Mouse (Mus musculus): ENCODE data around the gene Hdac5.

Hdac5 gene

GRCm38 (mm10) chr11:102230006-102230741 lies at the start of gene Hdac5:
Gene Hdac5 (minus strand): TSS chr11:102230166.
- in situ Hi-C loops (cut with MboI, MseI): no loop called here

- in situ Hi-C loops (cut with MboI, MseI): no loop called here
These were observed 49.6 kb upstream of the Hdac5 start for GRCm38 (mm10) chr11:102279595-102279994.

DNA sequence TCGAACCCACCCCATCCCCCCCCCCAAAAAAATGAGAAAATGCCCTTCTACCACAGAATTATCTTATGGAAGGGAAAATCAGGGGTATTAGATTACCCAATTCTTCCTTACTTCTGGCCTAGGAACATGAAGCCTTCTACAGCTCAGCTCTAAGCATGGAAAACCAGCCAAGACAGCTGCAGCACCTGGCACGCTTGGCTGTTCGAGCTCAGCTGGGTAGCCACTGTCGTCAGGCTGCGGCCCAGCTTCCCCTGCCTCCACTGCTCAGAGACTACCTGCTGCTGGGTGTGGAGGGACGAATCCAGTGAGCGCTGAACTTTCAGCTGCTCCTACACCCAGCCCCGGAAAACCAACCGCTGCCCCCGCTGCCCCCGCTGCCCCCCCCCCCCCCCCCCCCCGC lies 47.8 kb upstream of the Hdac5 start:
- in situ Hi-C loops (cut with MboI, MseI): no loop called here

GRCm38 (mm10) chr11:102276411-102276915 lies 46.5 kb upstream of the Hdac5 start:
- in situ Hi-C loops (cut with MboI, MseI): no loop called here

GRCm38 (mm10) chr11:102268520-102269244 lies 38.7 kb upstream of the Hdac5 start, which contains the start of gene Asb16:
Gene Asb16 (plus strand): TSS chr11:102268743.
- in situ Hi-C loops (cut with MboI, MseI): no loop called here

GRCm38 (mm10) chr11:102267480-102267879 lies 37.5 kb upstream of the Hdac5 start:
- in situ Hi-C loops (cut with MboI, MseI): no loop called here

DNA sequence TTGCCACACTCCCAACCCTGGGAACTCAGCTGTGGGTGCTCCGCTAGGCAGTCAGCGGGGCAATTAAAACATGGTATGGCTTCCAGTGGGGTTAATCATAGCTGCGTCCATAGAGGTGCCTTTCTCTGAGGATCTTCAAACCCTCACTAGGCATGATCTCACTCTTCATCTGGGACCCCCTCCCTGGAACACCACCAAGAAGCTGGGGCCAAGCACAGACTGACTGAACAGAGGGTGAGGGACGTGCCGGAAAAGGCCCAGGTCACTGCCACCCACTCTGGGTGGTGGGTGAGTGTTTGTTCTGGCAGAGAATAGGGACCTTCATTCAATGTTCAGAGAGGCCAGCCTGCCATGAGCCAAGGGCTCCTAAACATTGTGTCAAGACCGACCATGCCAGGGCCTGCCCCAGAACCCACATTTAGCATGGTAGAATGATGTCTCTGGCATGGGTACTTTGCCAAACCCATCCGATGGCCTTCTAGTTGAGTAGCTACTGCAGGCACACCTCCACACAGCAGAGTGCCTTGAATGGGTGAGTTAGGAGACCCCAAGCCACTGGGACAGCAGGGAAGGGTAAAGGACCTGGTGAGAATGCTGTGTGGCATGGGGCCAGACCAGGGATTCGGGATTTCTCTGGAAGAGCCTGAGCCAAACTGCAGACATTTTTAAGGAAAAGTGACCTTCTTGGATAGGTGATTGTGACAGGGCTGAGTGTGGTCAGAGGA lies 36.8 kb upstream of the Hdac5 start:
- in situ Hi-C loops (cut with MboI, MseI): no loop called here

- in situ Hi-C loops (cut with MboI, MseI): no loop called here
These were observed 35.9 kb upstream of the Hdac5 start for GRCm38 (mm10) chr11:102265816-102266215.

GRCm38 (mm10) chr11:102263211-102263610 lies 33.2 kb upstream of the Hdac5 start:
- in situ Hi-C loops (cut with MboI, MseI): no loop called here

DNA sequence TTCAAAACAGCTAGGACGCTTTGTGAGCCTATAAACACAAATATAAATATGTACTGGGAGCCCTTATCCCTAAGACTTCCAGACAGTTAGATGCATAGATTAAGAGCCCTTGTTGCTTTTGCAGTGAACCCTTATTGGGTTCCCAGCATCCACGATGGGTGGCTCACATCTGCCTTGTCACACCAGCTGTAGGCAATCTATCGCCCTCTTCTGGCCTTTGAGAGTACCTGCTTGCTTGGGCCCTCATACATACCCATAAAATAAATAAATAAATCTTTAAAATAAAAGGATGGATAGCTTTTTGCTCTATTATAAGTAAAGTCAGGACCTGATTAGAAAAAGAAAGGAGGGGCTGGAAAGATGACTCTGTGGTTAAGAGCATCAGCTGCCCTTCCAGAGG lies 28.6 kb upstream of the Hdac5 start:
- in situ Hi-C loops (cut with MboI, MseI): no loop called here

DNA sequence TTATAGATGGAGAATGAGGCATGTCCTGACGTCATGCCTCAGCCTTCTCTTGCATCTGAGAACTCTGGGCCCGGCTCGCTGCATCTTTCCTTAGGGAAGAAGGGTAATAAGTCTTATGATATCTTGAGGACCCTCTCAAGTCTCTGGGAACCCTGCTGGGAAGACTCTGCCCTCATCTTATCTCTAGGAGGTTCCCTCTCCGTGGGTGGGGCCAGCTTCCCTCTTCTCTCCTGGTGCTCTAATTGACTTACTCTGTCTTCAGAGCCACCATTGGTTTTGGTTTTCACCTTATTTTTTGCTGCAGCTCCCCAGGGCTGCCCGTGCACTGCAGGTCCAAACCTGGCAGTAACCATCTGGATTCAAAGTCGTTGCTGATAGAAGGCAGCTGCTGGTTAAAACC lies 28.1 kb upstream of the Hdac5 start:
- in situ Hi-C loops (cut with MboI, MseI): no loop called here

- in situ Hi-C loops (cut with MboI, MseI): no loop called here
These were observed 27.5 kb upstream of the Hdac5 start for GRCm38 (mm10) chr11:102257514-102257913.

DNA sequence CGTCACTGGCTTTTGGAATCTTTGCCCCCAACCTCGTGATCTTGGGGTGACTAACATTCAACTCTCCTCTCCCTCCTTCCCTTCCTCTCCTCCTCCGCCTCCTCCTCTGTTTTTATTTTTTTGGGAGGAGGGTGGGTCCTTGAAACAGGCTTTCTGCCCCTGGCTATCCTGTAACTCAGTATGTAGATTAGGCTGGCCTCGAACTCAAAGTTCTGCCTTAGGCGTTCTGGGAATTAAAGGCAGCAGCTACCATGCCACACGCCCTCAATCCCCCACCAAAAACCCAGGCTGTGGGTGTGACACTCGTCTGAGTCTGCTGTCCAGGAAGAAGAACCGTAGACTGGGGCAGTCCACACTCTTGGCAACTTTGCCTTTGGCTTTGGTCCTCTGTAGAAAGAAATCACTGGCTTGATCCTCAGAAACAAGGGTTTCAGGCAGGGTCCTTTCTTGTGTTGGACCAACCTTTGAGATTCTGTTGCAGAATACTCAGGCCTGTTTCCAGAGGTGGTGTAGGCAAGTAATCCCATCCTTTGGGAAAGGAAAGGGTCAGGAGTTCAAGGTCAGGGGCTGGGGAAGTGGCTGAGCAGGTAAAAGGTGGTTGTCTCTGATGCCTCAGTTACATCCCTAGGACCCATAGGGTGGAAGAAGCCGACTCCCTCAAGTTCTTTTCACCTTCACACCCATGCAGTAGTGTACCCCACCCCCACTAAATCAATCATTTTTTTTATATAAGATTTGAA lies 19.6 kb upstream of the Hdac5 start:
- in situ Hi-C loops (cut with MboI, MseI): no loop called here

DNA sequence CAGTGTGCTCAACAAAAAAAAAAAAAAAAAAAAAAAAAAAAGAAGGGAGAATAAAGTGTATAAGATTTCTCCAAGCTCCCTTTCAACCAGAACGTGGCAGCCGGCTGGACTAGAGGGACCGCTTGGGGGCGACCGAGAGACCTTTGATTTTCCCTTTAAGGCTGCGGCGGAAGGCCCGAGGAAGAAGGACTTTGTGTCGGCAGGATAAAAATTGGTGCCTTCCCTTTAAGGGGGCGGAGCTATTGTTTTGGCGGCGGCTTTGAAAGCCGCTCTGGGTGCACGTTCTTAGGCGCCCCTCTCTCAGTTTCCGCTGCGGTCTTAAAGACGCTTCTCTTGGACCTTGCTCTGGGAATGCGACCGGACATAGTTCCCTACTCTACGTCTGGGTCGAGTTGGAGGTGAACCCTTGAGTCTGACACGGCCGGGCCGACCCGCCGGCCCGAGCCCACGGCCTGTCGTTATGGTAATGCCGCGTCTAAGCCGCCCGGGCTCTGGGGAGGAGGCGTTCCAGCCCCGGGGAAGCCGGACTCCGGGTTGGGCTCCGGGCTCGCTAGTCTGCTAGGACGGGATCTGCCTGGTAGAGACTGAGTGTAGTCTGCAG lies 18.8 kb upstream of the Hdac5 start, which contains the start of gene BC030867:
Gene BC030867 (plus strand): TSS at position 253 of the 601 bp plus-strand sequence.
- in situ Hi-C loops (cut with MboI, MseI): no loop called here

DNA sequence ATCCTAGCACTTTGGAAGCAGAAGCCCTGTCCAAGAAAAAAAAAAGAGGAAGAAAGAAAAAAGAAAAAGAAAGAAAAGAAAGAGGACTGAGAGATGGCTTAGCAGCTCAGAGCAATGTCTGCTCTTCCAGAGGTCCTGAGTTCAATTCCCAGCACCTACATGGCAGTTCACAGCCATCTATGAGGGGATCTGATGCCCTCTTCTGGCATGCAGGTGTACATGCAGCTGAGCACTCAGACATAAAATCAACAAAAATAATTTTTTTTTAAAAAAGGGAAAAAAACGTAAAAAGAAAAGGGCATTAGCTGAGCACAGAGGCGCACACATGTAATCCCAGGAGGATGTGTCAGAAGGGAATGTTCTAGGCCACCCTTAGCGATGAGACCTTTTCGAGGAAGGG lies 16.9 kb upstream of the Hdac5 start:
- in situ Hi-C loops (cut with MboI, MseI): no loop called here

DNA sequence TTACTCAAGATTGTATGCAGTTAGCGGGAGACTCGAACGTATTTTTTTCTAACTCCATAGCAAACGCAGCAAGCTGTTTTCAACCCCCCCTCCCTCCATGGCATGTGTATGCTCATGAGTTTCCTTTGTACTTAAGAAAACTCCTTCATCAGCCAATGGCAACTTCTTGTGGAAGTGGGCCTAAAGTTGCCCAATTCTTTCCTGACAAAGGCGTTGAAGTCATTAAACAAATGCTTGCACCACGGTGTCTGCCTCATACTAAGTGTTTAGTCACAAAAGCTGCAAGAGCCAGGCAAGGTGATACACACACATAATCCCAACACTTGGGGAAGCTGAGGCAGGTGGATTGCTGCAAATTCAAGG lies 16.3 kb upstream of the Hdac5 start:
- in situ Hi-C loops (cut with MboI, MseI): no loop called here

DNA sequence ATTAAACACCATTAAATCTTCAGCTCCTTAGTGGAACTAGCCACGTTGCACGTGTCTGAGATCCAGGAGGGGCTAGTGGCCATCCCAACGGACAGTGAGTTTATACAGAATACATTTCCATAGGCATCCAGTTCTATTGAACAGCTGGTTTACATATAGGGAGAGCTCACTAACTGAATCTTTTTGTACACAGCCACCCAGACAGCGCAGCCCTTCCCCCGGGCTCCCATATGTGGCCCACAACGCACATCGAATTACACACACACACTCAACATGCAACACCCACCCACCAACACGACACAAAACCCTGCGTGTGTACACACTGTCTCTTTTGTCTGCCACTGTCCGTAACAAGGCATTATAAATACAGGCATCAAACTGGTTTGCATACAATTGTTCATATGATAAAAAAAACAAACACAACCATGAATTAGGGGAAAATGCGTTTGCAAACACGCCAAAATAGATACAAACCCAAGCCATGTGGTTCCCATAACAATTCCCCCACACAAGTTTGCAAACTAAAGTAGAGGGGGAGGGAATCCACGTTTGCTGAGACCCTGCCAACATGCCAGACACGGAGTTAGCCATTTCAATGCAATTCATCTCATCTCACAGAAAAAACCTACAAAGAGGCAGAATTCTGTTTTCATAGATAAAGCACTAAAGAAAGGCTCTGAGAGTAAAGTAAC lies 15.8 kb upstream of the Hdac5 start:
- in situ Hi-C loops (cut with MboI, MseI): no loop called here

DNA sequence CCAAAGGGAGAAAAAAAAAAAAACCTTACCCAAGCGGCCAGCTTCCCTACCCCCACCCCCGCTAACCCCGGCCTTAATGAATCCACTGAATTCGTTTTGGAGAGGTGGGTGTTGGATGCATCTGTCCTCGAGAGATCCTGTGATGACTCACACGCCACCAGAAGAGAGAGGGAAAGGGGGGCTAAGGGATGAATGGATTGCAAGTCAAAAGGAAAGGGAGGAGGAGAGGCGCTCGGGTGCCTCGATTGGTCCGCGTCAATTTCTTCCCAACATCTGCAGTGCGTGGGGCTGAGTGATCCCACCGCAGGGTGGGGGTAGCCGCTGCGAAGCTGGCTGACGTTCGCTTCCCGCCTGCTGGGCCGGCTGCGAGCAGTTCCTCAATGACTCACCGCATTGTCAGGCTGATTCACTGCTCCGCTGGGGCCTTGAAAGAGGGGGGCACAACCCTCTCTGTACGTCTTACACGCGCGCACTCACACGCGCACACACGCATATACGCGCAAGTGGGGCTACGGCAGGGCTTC lies 15.0 kb upstream of the Hdac5 start:
- in situ Hi-C loops (cut with MboI, MseI): no loop called here

DNA sequence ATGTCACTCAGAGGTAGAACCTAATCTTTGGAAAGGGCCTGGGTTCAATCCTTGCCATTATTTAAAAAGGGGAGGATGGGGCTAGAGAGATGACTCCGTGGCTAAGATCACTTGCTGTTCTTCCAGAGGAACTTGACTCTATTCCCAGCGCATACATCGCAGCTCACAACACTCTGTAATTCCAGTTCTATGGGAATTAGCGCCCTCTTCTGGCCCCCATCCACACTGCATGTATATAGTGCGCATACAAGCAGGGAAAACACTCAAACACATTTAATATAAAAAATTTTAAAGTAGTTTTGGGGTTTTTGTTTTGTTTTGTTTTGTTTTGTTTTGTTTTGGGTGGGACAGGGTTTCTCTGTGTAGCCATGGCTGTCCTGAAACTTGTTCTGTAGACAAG lies 11.9 kb upstream of the Hdac5 start:
- in situ Hi-C loops (cut with MboI, MseI): no loop called here

GRCm38 (mm10) chr11:102241246-102241645 lies 11.3 kb upstream of the Hdac5 start:
- in situ Hi-C loops (cut with MboI, MseI): no loop called here
